Mouse (Mus musculus) kidney, adult 2 months (tissue): ENCODE results near the gene Trim11.
A peak's percentile ranks its signal among the peaks of the same experiment; 100 is the strongest.

ENCODE experiments used
- CTCF ChIP-seq: fragments of 200-500 bp; conservative IDR thresholded peaks from 2 replicates; pipeline ENCODE4 v1.5.1; 2011; ENCODE audit warnings: low read depth, mild to moderate bottlenecking, control low read depth, low read length, moderate library complexity, mixed read lengths; ENCODE audit not compliant: insufficient read depth, insufficient read length
- POLR2A ChIP-seq: fragments of 200-500 bp; IDR thresholded peaks from one replicate; pipeline ENCODE4 v1.6.1; 2011; ENCODE audit warnings: low read depth, low read length, control low read depth

DNA sequence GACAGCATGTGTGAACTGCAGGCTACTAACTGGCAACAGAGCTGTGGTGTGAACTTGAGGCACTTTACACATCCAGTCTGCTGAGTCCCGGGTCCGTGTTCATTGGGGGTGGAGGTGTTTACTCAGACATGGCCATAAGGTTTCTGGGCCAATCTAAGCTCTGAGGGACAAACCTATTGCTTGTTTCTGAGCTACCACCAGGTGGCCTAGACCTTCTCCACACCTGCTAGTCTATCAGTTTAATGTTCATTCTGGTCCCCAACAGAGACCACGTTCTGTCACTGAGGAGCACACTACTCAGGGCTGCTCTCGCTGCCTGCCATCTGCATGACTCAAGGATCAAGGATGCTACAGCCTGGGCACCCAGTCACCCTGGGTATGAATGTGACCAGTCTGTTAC, 46.3 kb upstream of the Trim11 start:
- TF ChIP-seq POLR2A (no peak), CTCF (0 out of 2 replicates have a peak, but pooled peaks have one; percentile 21)
